Mouse (Mus musculus) kidney, embryonic 15.5 days (tissue): ENCODE measurements around the gene Fgfr2. TPM values are rescaled to one million over a fixed set of nuclear protein-coding genes. Genes with fewer than 3 reads are reported as not detected.
"Not testable (repeated sequence)": the region's sequence is repeated elsewhere in the genome, so short reads cannot be mapped to it uniquely, and the experiment has no call there.

Experiments
- ATAC-seq: fragments of 200-750 bp; cut with Nextera tagmentation; replicated peaks from 2 replicates; pipeline ENCODE4 v1.8.0; 2017; ENCODE audit warnings: moderate TSS enrichment; ENCODE audit not compliant: low FRiP score
- H3K27ac ChIP-seq: fragments of 300-500 bp; sonication (generic); 2 replicates; pipeline ENCODE4 v1.5.1; 2015; ENCODE audit warnings: mild to moderate bottlenecking, inconsistent platforms
- H3K27me3 ChIP-seq: fragments of 300-500 bp; sonication (generic); 2 replicates; pipeline ENCODE4 v1.6.1; 2015; ENCODE audit warnings: inconsistent platforms
- H3K36me3 ChIP-seq: fragments of 300-500 bp; sonication (generic); 2 replicates; pipeline ENCODE4 v1.6.1; 2015; ENCODE audit warnings: inconsistent platforms
- H3K4me1 ChIP-seq: fragments of 300-500 bp; sonication (generic); 2 replicates; pipeline ENCODE4 v1.6.1; 2015; ENCODE audit warnings: inconsistent platforms
- H3K4me2 ChIP-seq: fragments of 300-500 bp; sonication (generic); 2 replicates; pipeline ENCODE4 v1.6.1; 2015; ENCODE audit warnings: moderate library complexity, mild to moderate bottlenecking, inconsistent platforms
- H3K4me3 ChIP-seq: fragments of 300-500 bp; sonication (generic); replicated peaks from 2 replicates; pipeline ENCODE4 v1.5.1; 2015; ENCODE audit warnings: mild to moderate bottlenecking, inconsistent platforms
- H3K9ac ChIP-seq: fragments of 300-500 bp; sonication (generic); 2 replicates; pipeline ENCODE4 v1.6.1; 2015; ENCODE audit warnings: mild to moderate bottlenecking, inconsistent platforms
- H3K9me3 ChIP-seq: fragments of 300-500 bp; sonication (generic); replicated peaks from 2 replicates; pipeline ENCODE4 v1.6.1; 2016; ENCODE audit warnings: inconsistent platforms
- WGBS: fragments of 180-500 bp; shearing (Covaris S2); methylation state at CpG from one replicate; pipeline ENCODE4 v1.1.7; 2015; ENCODE audit warnings: mixed read lengths; 5-methylcytosine and 5-hydroxymethylcytosine counted together
- polyA plus RNA-seq: library from polyadenylated mRNA; unstranded; fragments of >200 nt; fragmentation: Nextera tagmentation; extraction: Ambion mirVana; gene quantifications from 2 replicates; pipeline ENCODE4 v1.2.1, GENCODE M21; 2015

Gene Fgfr2
- polyA plus RNA-seq, 1 experiment from 2014 or later = 104 TPM

DNA sequence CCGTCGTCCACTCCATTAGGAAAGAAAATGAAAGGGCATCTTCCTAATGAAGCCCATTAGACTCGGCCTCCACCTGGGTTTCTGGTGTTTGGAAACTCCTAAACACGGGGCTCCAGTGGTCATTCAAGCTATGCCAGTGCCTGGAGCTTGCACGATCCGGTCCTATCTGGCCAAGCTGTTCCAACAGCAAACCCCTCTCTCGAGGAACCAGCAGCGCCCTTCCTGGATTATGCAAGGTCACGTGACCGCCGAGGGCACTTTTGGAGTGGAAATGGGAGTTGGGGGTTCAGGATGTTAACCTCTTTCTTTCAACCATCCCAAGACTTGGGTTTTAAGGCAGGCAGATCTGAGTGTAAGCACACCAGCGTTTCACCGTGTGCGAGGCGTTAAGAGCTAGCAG, 7.3 kb downstream of the Fgfr2 start:
- 11% methylated on average over 15 of the region's 15 CpGs for WGBS
- Histone ChIP-seq H3K36me3 (no peaks in the 10 kb centered on the region), H3K27ac (peak overlapping the region; percentile 89), H3K4me1 (peaks cover 97% of the 10 kb centered on the region), H3K9me3 (no peaks in the 10 kb centered on the region), H3K4me2 (peak overlapping the region; percentile 60), H3K9ac (peak overlapping the region; percentile 5; the same call in 1 of the 2 replicates), H3K4me3 (peak overlapping the region; percentile 19), H3K27me3 (no peaks in the 10 kb centered on the region)
- ATAC-seq = 0 out of 2 replicates have a peak, but pooled peaks have one; percentile 40

GRCm38 (mm10) chr7:133114847-133115470, 8.2 kb downstream of the Fgfr2 start:
- WGBS = 9% methylated on average over 20 of the region's 20 CpGs
- Histone ChIP-seq H3K9ac (0 out of 2 replicates have a peak overlapping the region, but pooled peaks have one; percentile 9), H3K4me1 (peaks cover 98% of the 10 kb centered on the region), H3K27ac (peak overlapping the region; percentile 89), H3K4me3 (peak overlapping the region; percentile 19), H3K9me3 (no peaks in the 10 kb centered on the region), H3K36me3 (no peaks in the 10 kb centered on the region), H3K4me2 (peak overlapping the region; percentile 60), H3K27me3 (no peaks in the 10 kb centered on the region)
- peak; percentile 47 for ATAC-seq

GRCm38 (mm10) chr7:133113185-133113895, 9.8 kb downstream of the Fgfr2 start:
- H3K4me2 ChIP-seq = no peak overlapping the region

DNA sequence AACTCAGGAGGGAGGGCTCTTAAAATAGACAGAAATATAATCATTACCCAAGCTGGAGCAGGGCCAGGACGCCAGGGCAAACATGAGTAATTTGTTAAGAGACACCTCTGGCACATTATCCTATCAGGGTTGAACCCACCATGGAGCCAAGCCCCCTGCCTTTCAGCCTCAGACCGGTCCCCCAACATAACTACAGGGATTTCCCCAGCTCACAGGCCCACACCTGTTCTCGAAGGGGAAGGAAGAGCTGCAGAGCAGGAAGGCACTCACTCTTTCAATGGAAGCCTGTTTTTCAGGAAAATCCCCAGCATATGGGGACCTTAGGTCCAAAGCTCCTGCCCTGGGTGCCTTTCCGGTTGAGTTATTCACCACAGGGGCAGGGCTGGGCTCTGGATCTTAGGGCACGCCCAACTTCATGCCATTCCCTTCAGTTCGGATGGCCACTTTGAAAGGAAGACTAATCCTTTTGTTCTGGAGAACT, 10.8 kb downstream of the Fgfr2 start:
- Histone ChIP-seq H3K27me3 (no peaks in the 10 kb centered on the region), H3K27ac (peak overlapping the region; percentile 89), H3K4me3 (no peak overlapping the region), H3K36me3 (no peaks in the 10 kb centered on the region), H3K9me3 (no peaks in the 10 kb centered on the region), H3K4me2 (peak overlapping the region; percentile 35), H3K4me1 (peaks cover 93% of the 10 kb centered on the region), H3K9ac (no peak overlapping the region)
- 34% methylated on average over 6 of the region's 6 CpGs for WGBS
- ATAC-seq = peak; percentile 41; the same call in 1 of the 2 replicates

More at GRCm38 (mm10) chr7:133113185-133113895, 9.8 kb downstream of the Fgfr2 start:
- H3K9me3 ChIP-seq = no peaks in the 10 kb centered on the region
- no peak for ATAC-seq
- no peak overlapping the region for H3K4me3 ChIP-seq
- H3K4me1 ChIP-seq = peaks cover 97% of the 10 kb centered on the region
- WGBS = 80% methylated on average over 8 of the region's 8 CpGs
- H3K27ac ChIP-seq = peak overlapping the region; percentile 89
- H3K36me3 ChIP-seq = no peaks in the 10 kb centered on the region
- no peak overlapping the region for H3K9ac ChIP-seq
- no peaks in the 10 kb centered on the region for H3K27me3 ChIP-seq

GRCm38 (mm10) chr7:133109442-133109841, 13.7 kb downstream of the Fgfr2 start:
- H3K36me3 ChIP-seq = no peaks in the 10 kb centered on the region
- peaks cover 76% of the 10 kb centered on the region for H3K4me1 ChIP-seq
- H3K9me3 ChIP-seq = no peaks in the 10 kb centered on the region

DNA sequence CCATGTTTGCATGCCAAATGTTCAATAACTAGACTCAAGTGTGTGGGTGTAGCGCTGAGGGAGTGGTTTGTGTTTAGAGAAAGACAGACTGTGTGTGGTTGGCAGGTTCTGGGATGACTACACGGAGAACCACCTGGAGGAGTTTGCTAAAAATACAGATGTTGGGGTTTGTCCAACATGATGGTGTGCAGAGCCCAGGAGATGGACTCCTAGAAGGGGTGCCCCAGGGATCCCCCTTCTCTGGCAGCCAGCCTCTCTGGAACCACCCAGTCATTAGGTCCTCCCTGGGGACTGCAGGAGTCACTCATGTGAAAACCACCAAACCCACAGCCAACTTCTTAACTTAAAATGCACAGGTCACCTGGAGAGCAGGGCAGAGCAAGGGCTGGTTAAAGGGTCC, 14.5 kb downstream of the Fgfr2 start:
- ATAC-seq = no peak
- H3K27me3 ChIP-seq = no peaks in the 10 kb centered on the region
- H3K9me3 ChIP-seq = no peaks in the 10 kb centered on the region
- H3K27ac ChIP-seq = no peak overlapping the region
- no peak overlapping the region for H3K9ac ChIP-seq
- H3K36me3 ChIP-seq = no peaks in the 10 kb centered on the region
- no peak overlapping the region for H3K4me3 ChIP-seq
- 86% methylated on average over 2 of the region's 2 CpGs for WGBS
- no peak overlapping the region for H3K4me2 ChIP-seq
- peaks cover 69% of the 10 kb centered on the region for H3K4me1 ChIP-seq

More at GRCm38 (mm10) chr7:133109442-133109841, 13.7 kb downstream of the Fgfr2 start:
- Histone ChIP-seq H3K27ac (no peak overlapping the region), H3K4me2 (no peak overlapping the region), H3K27me3 (no peaks in the 10 kb centered on the region), H3K4me3 (no peak overlapping the region), H3K9ac (no peak overlapping the region)
- 93% methylated on average over 4 of the region's 4 CpGs for WGBS
- ATAC-seq = no peak

DNA sequence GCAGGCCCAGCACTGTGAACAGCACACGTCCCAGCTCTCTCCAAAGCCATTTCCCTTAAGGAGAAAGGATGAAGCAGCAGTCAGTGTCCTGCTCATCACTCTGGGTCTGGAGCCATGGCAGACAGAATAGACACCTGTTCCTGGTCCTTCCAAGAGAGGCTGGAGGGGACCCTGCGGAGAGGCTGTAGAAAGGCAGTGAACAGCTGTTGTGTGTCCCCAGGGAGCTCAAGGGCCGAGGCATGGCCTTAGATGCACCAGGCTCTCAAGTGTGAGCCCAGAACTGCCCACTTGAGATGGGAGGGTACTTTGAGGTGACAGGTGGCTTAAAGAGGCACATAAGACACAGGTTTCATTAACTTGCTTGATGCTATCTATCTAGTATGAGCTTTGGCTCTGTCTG, 20.6 kb downstream of the Fgfr2 start:
- H3K4me1 ChIP-seq = peaks cover 68% of the 10 kb centered on the region
- H3K9ac ChIP-seq = no peak overlapping the region
- H3K4me3 ChIP-seq = no peak overlapping the region
- WGBS = 62% methylated on average over 3 of the region's 3 CpGs
- ATAC-seq = 0 out of 2 replicates have a peak, but pooled peaks have one; percentile 16
- no peak overlapping the region for H3K4me2 ChIP-seq
- no peaks in the 10 kb centered on the region for H3K9me3 ChIP-seq
- H3K27ac ChIP-seq = no peak overlapping the region
- H3K36me3 ChIP-seq = peaks cover 17% of the 10 kb centered on the region
- H3K27me3 ChIP-seq = no peaks in the 10 kb centered on the region

DNA sequence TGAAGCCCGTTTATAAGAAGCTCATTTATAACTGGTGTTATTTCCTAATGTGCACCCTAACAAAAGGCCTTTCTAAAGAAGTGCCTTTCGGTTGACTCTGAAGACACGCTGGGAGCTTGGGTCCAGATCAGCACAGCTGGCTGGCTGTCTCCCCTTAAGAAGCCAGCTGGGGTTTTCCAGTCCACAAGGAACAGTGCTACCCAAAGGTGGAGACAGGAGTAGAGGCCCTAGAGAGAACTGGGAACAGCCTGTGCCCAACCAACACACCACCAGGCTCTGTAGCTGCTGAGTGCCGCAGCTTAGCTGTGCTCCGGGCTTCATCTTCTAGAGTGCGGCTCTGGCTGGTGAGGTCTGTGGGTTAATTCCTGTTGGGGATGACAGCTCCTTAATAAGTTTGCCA, 22.1 kb downstream of the Fgfr2 start:
- Histone ChIP-seq H3K4me2 (no peak overlapping the region), H3K36me3 (peaks cover 17% of the 10 kb centered on the region), H3K9me3 (no peaks in the 10 kb centered on the region), H3K27ac (no peak overlapping the region), H3K4me1 (peaks cover 73% of the 10 kb centered on the region), H3K9ac (no peak overlapping the region), H3K27me3 (no peaks in the 10 kb centered on the region), H3K4me3 (no peak overlapping the region)
- WGBS = 84% methylated on average over 6 of the region's 6 CpGs
- ATAC-seq = no peak

DNA sequence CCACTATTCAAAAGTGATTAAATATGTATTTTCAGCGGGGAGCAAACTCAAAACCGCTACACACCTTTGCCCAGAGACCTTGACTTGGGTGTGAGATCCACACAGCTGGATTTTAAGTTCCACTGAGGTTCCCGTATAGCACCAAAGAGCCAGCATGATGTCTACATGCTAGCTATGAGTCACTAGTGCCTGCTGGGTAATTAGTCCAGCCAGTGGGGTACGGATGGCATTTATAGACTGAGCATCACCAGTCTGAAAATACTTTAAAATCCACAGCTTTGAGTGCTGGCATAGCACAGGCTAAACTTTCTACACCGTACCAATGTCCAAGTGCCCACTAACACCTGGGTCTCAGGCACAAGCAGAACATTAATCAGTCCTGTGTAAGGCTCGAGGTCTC, 23.0 kb downstream of the Fgfr2 start:
- Histone ChIP-seq H3K27me3 (no peaks in the 10 kb centered on the region), H3K4me1 (peaks cover 73% of the 10 kb centered on the region), H3K4me3 (no peak overlapping the region), H3K9ac (no peak overlapping the region), H3K27ac (peak overlapping the region; percentile 70), H3K4me2 (no peak overlapping the region), H3K36me3 (peaks cover 20% of the 10 kb centered on the region), H3K9me3 (no peaks in the 10 kb centered on the region)
- no peak for ATAC-seq
- WGBS = 69% methylated on average over 6 of the region's 6 CpGs

- no peak overlapping the region for H3K4me3 ChIP-seq
- H3K4me2 ChIP-seq = no peak overlapping the region
- no peaks in the 10 kb centered on the region for H3K9me3 ChIP-seq
- H3K9ac ChIP-seq = no peak overlapping the region
- WGBS = 27% methylated on average over 4 of the region's 4 CpGs
- H3K4me1 ChIP-seq = peaks cover 67% of the 10 kb centered on the region
- peak overlapping the region; percentile 70 for H3K27ac ChIP-seq
- H3K36me3 ChIP-seq = peaks cover 20% of the 10 kb centered on the region
- no peak for ATAC-seq
- no peaks in the 10 kb centered on the region for H3K27me3 ChIP-seq
These were observed 23.9 kb downstream of the Fgfr2 start for GRCm38 (mm10) chr7:133099266-133099665.

- no peak overlapping the region for H3K4me3 ChIP-seq
- 77% methylated on average over 12 of the region's 12 CpGs for WGBS
- H3K9ac ChIP-seq = no peak overlapping the region
- no peak for ATAC-seq
- H3K4me1 ChIP-seq = peaks cover 62% of the 10 kb centered on the region
- no peak overlapping the region for H3K4me2 ChIP-seq
- H3K36me3 ChIP-seq = peaks cover 20% of the 10 kb centered on the region
- no peaks in the 10 kb centered on the region for H3K27me3 ChIP-seq
- H3K27ac ChIP-seq = peak overlapping the region; percentile 64; the same call in 1 of the 2 replicates
- H3K9me3 ChIP-seq = no peaks in the 10 kb centered on the region
These were observed 24.9 kb downstream of the Fgfr2 start for GRCm38 (mm10) chr7:133098118-133098793.

GRCm38 (mm10) chr7:133095610-133096009, 27.5 kb downstream of the Fgfr2 start:
- H3K4me3 ChIP-seq, H3K9ac ChIP-seq, ATAC-seq, H3K27me3 ChIP-seq, H3K9me3 ChIP-seq, H3K36me3 ChIP-seq, H3K4me2 ChIP-seq: not testable (repeated sequence)
- Histone ChIP-seq H3K4me1 (peaks cover 50% of the 10 kb centered on the region), H3K27ac (0 out of 2 replicates have a peak overlapping the region, but pooled peaks have one; percentile 13)
- WGBS = 87% methylated on average over 7 of the region's 7 CpGs
